Mouse (Mus musculus): ENCODE data around the gene Il31. TPM values are rescaled to one million over a fixed set of nuclear protein-coding genes. Genes with fewer than 3 reads are reported as not detected.

Il31 gene
- total RNA-seq, 2 experiments from 2014 or later = not detected

- intact Hi-C loops (cut with DNase I) = no loop called here
- DNase-seq = no peak
These were observed 1.5 kb downstream of the Il31 start for GRCm38 (mm10) chr5:123487659-123488395.

- intact Hi-C loops (cut with DNase I) = no loop called here
- DNase-seq = no peak
These were observed 15.5 kb downstream of the Il31 start for GRCm38 (mm10) chr5:123473817-123474216.

GRCm38 (mm10) chr5:123470784-123471400 lies 18.4 kb downstream of the Il31 start:
- DNase-seq = no peak
- intact Hi-C loops (cut with DNase I) = no loop called here

- DNase-seq = no peak
- intact Hi-C loops (cut with DNase I) = no loop called here
These were observed 24.7 kb downstream of the Il31 start for GRCm38 (mm10) chr5:123464638-123465037.

GRCm38 (mm10) chr5:123461420-123461819 lies 27.9 kb downstream of the Il31 start:
- DNase-seq = no peak
- intact Hi-C loops (cut with DNase I) = no loop called here

GRCm38 (mm10) chr5:123451886-123452285 lies 37.4 kb downstream of the Il31 start:
- no peak for DNase-seq
- intact Hi-C loops (cut with DNase I) = no loop called here

GRCm38 (mm10) chr5:123444849-123445334 lies 44.4 kb downstream of the Il31 start:
- no peak for DNase-seq
- intact Hi-C loops (cut with DNase I) = loop anchor here (1.0 to 5.0 kb wide), 2 partner anchors 54 to 167 kb away; no protein-coding TSS in a partner anchor

DNA sequence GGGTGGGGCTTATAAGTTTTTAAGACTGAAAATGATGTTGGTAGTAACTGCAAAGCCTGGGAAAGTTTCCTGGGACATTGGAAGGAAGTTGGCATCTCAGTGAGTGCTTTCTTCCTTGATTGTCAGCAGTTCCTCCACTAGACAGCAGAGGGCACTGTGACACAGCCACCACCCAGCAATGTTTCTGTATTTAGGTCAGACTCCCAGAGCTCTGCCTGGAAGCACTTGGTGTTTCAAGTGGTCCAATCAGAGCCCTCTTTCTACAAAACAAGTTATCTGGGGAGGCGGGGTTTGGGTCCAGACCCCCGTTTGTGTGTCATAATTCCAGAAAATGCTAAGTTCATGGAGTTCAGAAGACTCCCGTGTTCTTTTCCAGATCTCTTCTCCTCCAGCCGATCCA lies 45.2 kb downstream of the Il31 start:
- DNase-seq = peak; percentile 72 to 83
- intact Hi-C loops (cut with DNase I) = loop anchor here (1.0 to 5.0 kb wide), 2 partner anchors 55 to 168 kb away; no protein-coding TSS in a partner anchor

DNA sequence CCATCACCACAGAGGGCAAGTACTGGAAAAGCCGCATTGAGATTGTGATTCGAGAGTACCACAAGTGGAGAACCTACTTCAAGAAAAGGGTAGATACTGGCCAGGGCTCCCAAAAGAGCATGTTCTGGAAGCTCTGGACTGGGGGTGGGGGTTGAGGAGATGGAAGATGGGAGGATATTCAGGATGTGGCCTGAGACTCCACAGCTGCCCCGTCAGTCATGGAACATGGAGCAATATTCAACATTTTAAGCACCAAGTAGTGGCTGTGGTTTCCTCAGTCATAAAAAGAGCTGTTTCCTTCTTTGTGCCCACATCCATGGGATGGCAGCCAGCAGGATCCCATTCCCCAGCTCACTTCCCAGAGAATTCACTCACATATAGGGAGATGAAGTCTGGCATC lies 47.0 kb downstream of the Il31 start:
- intact Hi-C loops (cut with DNase I) = loop anchor here (5.0 kb wide), 1 partner anchor 170 kb away; no protein-coding TSS in a partner anchor
- no peak for DNase-seq

DNA sequence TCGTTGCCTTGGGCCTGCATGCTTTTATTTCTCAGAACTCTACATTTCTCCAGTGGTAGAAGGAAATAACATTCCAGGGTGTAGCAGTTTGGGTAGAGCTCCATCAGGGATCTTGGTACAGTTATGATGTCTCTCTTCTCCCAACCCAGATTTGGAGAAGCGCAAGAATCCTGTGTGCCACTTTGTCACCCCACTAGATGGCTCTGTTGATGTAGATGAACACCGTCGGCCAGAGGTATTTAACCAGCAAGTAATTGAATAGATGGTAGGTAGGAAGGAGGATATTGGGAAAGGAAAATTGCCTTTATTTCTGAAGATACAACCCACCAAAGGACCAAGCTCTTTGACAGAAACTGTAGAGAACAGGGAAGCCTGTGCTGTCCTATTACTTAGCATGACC lies 48.6 kb downstream of the Il31 start:
- intact Hi-C loops (cut with DNase I) = loop anchor here (5.0 kb wide), 1 partner anchor 172 kb away; no protein-coding TSS in a partner anchor
- DNase-seq = no peak

DNA sequence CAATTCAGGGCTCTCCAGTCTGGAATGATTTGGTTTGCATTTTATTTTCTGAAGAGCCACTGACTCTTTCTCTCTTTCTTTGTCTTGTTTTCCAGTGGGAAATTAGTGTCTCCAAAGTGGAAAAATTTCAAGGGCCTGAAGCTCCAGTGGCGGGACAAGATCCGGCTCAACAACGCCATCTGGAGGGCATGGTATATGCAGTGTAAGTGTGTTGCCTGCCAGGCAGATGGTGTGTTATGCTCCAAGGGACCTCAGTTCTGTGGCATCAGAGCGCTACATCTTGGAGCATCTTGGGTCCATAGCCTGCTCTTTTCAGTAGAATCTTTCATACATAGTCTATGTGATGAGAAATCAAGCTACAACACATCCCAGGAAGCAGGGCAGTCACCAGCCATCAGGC lies 49.3 kb downstream of the Il31 start:
- intact Hi-C loops (cut with DNase I) = loop anchor here (5.0 kb wide), 3 partner anchors 153 to 188 kb away; partner anchors contain the start of gene Wdr66
- DNase-seq = peak; percentile 30 to 40

DNA sequence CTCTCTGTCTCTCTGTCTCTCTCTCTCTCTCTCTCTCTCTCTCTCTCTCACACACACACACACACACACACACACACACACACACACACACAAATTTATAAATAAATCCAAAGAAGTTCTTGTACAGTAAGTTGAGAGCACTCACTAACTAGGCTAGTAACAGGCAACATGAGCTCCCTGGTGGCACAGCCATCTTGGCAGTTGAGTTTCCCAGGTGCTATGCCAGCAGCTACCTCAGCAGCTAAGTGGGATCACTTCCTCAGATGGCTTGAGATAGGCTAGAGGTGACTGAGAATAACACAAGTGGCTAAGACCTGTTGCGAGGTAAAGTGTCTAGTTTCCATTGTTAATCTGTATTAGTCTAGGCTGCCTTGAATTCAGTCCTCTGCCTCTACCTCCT lies 50.0 kb downstream of the Il31 start:
- no peak for DNase-seq

DNA sequence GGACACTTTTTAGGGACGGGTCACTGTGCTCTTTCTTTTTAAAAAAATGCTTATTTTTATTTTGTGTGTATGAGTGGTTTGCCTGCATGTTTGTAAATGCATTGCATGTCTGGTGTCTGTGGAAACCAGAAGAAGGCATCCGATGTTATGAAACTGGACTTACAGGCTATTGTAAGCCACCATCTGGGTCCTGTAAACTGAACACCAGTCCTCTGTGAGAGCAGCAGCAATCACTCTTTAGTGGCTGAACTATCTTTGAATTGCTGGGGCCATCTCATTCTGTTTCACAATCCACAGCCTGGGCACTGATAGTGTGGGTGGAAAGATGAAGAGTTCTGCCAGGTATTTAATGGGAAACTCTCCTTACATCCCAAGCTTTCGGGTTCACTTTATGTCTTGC lies 50.9 kb downstream of the Il31 start:
- DNase-seq = no peak
- intact Hi-C loops (cut with DNase I) = loop anchor here (5.0 kb wide), 2 partner anchors 151 to 186 kb away; partner anchors contain the start of gene Wdr66

More for the DNA sequence above, 50.0 kb downstream of the Il31 start:
- intact Hi-C loops (cut with DNase I) = loop anchor here (5.0 kb wide), 2 partner anchors 152 to 187 kb away; partner anchors contain the start of gene Wdr66

DNA sequence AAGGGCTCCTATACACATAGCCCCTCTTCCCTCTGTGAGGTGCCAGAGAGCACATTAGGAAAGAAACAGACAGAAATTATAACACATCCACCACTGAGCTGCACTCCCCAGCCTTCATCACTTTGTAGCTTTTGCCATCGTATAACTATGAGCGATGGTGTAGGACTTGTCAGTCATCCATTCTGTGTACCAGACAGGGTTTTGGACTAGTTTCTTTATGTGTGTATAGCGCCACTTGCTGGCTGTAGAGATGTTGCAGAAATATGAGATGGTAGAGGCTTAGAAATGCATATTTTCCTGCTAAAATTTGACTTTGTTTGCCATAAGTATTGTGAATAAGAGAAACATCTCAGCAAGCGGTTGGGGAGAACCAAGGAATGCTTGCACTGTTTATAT lies 52.5 kb downstream of the Il31 start:
- intact Hi-C loops (cut with DNase I) = loop anchor here (2.0 to 5.0 kb wide), 4 partner anchors 60 to 184 kb away; partner anchors contain the start of gene Wdr66
- peak; percentile 40 to 64 for DNase-seq

DNA sequence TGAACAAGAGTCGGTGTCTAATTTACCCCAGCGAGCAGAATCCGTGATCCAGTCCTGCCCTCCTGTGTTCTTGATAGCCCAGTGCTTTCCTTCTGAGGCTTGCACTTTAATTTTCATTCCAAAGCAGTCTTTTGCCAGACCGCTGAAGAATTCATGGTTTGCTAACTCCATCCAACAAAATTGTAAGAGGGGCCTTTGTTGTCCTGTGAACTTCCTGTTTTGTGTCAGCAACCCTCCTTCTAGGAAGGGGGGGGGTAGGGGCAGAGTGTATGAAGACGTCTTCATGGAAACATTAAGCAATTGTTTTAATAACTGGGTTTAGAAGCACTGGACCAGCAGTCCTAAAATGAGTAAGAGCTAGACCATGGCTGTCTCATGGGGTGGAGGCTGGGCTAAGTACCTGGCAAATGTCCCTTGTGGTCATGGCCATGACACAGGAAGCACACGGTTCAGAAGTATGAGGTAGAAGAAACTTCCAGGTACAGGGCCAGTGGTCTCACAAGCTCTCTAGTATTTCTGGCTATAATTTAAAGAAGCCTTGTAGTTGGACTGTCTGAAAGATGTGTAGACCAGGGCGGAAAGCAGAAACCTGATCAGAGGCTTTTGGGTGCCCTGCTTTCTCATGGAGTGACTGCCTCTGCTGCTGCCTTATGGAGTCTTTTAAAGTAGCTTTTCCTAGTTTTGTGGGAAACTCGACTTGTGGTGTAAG lies 53.1 kb downstream of the Il31 start:
- intact Hi-C loops (cut with DNase I) = loop anchor here (2.0 to 5.0 kb wide), 4 partner anchors 59 to 184 kb away; partner anchors contain the start of gene Wdr66
- DNase-seq = peak; percentile 16 to 30

GRCm38 (mm10) chr5:123432305-123432874 lies 56.9 kb downstream of the Il31 start:
- no peak for DNase-seq
- intact Hi-C loops (cut with DNase I) = loop anchor here (2.0 kb wide), 1 partner anchor 38 kb away; the partner anchor contains the start of gene Mlxip

- intact Hi-C loops (cut with DNase I) = loop anchor here (2.0 kb wide), 1 partner anchor 37 kb away; the partner anchor contains the start of gene Mlxip
These were observed 57.6 kb downstream of the Il31 start for GRCm38 (mm10) chr5:123431524-123432304.

More at GRCm38 (mm10) chr5:123431524-123432304, 57.6 kb downstream of the Il31 start:
- DNase-seq = peak; percentile 78 to 88
